Mouse (Mus musculus) ovary, adult 18-20 months (tissue): ENCODE measurements around the gene Zbtb4.

Experiments
- DNase-seq: peaks from one replicate; pipeline ENCODE4 v3.0.0; 2022; ENCODE audit warnings: low spot score, mixed read lengths

Gene Zbtb4

DNA sequence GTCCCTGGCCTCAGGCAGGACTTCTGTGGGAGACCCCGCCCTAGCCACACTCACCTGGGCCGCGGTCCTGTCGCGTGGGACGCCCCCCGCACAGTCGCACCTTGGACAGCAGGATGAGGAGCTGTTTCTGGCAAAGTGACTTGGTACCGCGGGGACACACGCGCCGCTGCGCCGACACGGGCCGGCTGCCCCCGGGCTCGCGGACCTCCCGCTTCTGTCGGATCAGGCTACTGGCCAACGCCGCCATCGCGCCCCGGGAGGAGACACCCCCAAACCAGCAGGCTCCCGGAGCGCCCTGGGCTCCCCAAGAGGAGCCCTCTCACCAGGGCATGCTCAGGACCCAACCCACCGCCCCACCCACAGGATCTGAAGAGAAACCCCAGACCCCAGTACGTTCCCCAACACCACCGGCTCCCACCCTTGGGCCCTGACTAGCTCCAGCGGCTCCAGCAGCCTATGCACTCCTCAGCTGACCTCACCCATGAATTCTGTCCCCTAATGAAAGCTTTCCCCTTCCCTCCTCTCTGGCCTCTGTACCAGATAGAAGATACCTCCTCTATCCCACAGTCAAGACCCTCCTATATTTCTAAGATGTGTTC, 35.8 kb downstream of the Zbtb4 start, which contains the start of gene Fgf11:
Gene Fgf11 (minus strand): TSS at position 479 of the 599 bp plus-strand sequence.
- no peak for DNase-seq

DNA sequence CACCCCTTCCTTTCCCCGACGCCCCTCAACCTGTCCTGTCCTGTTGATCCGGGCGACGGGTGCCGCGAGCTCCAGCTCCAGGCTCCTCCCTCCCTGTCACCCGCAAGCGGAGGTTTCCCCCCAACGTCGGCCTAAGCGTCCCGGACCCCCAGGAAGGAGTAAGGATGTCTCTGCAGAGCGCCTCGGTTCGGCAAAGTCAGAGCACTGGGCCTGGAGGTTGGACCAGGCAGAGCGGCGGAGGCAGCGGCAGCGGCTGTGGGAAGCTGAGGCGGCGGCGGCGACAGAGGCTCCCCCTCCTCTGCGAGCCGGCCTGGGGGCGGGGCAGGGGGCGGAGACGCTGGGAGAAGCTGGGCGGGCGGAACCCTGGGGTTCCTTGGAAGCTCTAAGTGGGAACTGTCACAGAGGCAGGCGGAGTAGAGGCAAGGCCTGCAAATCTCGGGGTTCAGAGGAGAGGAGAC, 37.0 kb downstream of the Zbtb4 start:
- DNase-seq: peak; percentile 78

DNA sequence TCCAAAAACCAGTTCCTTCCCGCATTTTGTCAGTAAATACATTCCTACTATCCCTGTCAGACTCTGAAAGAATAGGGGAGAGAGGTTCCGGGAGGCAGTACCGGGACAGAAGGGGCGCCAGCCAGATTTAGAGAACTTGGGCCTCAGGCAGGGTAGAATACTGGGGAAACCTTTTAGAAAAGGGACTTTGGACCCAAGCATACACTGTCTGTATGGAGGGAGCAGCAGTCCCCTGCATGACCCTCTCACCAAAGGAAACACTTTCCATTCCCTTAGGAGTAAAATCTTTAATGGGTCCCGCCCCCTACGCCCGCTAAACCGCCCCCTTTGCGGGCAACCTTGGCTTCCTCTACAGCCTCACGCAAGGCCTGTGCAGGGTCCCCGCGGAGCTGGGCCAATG, 37.6 kb downstream of the Zbtb4 start:
- no peak for DNase-seq

DNA sequence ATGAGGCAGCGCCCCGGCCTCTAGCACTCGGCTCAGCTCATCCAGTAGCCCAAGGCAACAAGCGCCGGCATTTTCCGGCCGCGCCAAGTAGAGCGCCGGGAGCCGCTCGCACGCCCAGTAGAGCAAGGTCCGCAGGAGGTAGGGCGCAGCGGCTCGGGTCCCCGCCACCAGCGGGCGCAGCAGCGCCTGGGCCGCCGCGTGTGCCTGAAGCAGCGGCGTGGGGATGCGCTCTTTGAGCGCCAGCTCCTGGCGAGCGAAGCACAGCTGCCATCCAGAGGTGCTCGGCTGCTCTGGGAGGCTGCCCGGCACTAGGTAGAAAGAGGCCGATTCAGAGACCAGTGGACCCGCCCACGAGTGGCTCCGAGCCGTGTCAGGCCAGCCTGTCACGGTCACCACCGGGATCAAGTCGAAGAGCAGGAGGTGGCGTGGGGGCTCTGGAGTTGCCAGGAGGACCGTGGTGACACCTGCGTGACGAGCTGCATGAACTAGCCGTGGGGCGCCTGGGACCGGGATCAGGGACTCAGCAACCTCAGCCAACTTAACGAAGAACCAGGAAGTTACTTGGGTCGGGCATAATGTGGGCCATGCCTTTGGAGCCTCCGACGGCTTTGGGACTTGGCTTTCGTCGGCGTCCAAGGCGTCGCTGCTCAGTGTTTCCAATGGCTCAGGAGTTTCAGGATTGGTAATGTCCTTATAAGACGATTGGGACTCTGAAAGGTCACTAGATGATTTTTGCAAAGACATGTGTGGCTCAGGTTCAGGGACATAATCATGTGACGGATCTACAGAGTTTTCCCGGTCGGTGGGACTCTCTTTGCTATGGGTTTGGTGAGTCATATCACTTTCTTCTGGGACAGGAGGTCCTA, 38.3 kb downstream of the Zbtb4 start:
- DNase-seq: peak; percentile 71

DNA sequence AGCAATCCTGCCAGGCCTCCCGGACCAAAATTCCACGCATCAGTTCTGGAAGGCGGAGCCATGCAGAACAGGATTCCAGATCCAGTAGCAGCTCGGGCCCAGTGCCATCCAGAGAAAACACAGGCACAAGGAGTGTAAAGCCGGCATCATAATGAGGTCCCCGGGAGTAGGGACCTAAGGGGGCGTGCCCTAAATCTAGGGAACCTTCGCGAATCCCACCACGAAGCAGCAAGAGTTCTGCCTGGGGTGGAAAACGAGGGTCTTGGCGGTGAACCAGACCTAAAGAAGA, 38.9 kb downstream of the Zbtb4 start:
- DNase-seq: no peak

DNA sequence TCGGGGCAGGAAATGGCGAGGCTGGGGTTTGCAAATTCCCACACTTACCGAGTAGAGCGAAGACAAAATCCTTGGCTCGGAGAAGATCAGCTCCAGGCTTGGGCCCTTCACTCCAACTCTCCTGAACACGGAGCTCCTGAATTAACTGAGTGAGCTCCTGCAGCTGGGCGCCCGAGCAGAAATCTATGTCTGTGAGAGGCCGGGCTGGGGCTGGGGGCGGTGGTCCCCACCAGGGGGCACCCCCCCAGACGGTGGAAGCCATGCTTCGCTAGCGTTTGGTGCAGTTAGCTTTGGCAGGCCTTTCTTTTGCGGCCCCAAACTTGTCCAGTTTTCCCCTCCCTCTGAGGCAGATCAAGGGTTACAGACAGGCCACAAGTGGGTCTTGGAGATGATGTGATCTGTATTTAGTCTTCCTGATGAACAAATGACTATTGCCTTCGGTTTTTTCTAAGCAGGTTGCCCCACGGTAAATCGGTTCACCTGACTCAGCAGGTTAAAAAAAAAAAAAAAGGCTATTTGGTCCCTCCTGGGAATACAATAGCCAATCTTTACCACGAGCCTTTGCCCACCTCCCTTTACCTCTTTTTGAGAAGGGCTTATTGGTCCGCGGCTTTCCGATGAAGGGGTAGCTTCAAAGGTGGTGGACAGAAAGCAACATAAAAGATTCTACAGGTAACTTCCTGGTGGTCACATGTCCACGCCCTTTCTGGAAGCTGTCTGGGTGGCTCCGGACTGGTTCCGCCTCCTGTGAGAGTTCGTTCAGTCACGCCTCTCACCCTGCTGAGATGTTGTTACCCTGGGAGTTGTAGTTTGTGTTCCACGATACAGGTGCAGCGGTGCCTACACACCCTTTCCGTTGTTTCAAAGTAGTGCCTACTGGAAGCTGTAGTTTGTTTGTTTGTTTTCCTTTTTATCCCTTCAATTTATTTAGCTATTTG, 39.5 kb downstream of the Zbtb4 start, which contains the start of gene Tmem102:
Gene Tmem102 (minus strand): TSS at position 653 of the 938 bp plus-strand sequence.
- no peak for DNase-seq

DNA sequence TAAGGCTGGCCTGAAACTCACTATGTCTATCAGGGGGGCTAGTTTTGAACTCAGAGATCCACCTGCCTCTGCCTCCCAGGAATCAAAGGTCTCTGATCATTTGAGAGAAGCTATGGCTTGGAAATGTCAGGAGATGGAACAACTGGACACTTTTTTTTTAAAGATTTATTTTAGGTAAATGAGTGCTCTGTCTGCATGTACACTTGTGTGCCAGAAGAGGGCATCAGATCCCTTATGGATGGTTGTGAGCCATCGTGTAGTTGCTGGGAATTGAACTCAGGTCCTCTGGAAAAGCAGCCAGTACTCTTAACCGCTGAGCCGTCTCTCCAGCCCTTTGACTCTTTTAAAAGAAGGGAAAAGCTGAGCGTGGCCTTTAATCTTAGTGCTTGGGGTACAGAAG, 40.7 kb downstream of the Zbtb4 start:
- no peak for DNase-seq

DNA sequence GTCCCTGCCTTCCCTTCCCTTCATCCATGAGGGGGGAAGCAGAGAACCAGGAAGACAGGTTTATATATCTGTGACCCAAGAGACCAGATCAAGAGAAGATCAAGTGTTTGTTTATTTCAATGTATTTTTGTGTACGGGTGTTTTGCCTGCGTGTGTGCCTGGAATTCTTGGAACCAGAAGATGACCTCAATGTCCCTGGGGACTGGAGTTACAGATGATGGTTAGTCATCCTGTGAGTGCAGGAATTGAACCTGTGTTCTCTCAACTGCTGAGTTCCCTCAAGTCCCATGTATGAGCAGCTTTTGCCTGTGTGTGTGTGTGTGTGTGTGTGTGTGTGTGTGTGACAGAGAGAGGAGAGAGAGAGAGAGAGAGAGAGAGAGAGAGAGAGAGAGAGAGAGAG, 41.9 kb downstream of the Zbtb4 start:
- no peak for DNase-seq

DNA sequence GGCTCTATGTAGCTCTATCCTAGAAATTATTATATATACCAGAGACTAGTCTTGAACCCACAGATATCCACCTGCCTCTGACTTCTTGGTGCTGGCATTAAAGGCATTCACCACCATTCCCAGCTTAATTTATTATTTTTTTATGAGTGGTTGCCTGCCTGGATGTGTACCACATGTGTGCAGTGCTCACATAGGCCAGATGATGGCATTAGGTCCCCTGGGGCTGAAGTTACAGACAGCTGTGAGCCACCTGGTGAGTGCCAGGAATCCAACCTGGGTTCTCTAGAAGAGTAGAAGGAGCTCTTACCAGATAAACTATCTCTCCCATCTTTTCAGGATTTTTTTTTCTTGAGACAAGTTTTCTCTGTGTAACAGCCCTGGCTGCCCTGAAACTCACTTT, 44.6 kb downstream of the Zbtb4 start:
- no peak for DNase-seq

DNA sequence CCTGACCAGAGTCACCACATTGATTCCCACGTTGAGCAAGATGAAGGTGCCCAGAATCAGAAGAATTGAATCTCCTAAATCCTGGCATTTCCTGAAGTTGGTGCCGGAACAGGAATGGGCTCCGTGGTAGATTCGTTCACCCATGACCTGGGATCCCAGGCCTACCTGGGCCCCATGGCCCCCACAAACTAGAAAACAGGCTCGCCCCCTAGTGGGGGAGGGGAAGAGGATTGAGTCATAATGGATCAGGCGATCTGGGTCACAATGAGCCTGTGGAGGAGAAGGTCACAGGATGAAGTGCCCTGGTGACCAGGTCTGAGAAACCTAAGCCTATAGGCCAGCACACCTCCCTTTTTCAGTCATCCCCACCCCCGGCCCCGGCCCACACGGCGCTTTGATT, 49.4 kb downstream of the Zbtb4 start, which contains the start of gene Gm39566:
Gene Gm39566 (minus strand): TSS at position 144 of the 400 bp plus-strand sequence.
- no peak for DNase-seq

DNA sequence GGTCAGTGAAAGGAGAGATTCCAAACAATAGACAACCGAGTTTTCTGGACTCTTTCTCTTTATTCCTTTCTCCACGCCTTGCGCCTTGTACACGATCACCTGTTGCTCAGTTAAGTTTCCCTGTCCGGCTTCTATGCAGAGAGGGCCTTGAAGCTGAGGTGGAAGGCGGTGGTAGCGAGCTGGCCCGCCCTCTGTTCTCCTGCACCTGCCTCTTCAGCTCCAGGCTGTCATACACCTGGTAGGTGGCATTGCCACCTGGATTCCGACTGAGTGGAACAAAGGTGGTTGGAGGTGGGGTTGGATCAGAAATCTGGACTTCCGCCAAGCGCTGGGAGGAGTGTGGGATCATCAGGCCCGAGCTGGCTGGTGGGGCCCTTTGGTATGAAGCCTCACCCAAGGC, 50.8 kb downstream of the Zbtb4 start:
- no peak for DNase-seq

DNA sequence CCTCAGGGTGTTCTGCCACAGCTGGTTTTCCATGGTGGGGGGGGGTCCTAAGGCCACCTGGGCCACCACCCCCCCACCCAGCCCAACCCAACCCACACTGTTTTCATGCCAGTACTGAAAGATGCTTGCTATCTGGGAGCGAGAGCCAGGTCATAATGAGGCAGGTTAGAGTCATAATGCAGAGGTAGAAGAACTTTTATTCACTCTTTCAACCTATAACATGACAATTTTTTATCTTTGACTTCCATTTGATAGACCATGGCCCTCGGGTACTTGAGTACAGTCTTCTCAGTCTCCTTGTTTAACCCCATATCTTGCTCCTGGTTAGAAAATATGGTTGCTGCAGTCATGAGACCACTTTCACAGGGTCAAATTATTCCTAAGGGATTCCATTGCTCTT, 52.7 kb downstream of the Zbtb4 start, which contains the start of gene Spem2:
Gene Spem2 (minus strand): TSS at position 101 of the 400 bp plus-strand sequence.
- DNase-seq: no peak

DNA sequence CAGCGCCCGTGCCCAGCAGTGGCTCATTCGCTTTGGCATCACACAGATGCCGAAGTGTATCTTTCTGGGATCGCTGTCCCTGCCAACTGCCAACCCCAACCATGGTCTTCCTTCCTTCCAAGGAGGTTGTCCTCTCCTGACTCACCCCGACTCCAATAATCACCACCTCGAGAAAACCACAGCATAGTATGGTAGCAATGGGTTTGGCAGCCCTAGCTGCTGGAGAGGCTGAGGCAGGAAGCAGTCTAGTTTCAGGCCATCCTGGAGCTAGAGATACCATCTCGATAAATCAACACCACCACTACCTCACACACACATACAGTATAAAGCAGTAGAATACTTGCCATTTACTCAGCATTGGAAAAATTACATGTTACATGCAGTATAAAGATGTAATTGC, 53.2 kb downstream of the Zbtb4 start:
- DNase-seq: no peak

DNA sequence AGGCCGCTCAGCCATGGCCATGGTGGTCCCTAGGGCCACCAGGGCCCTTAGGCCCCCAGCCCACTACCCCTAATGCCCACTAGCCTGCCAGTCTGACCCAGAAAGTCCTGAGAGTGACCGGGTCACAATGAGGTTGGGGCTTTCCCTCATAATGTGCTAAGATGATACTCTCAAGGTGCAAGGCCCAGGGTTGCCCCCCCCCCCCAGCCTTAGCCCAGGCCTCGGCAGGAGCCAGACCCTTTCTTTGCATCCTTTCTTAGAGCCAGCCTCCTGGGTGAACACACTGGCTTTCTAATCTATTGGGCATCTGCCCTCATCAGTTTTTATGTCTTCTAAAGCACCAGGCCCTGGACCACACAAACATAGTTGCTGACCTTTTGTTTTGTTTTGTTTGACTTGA, 56.4 kb downstream of the Zbtb4 start, which contains the start of gene Spem1:
Gene Spem1 (minus strand): TSS at position 101 of the 400 bp plus-strand sequence.
- DNase-seq: no peak

DNA sequence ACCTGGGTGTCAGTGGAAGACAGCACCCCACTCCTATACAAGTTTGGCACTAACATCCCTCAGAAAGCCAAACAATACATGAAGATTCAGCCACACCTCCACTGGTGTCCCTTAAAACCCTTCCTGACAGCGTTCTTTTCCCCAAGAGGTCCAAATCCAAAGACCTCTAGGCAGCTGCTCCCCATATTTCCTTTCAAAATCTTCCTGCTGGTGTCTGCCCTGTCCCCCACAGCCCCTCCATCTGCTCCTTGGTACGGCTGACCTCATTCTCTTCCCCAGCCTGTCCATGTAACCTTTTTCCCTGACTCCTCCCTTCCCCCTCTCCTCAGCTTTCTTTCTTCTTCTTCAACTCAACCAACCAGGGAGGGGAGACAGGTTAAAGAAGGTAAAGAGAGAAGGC, 57.7 kb downstream of the Zbtb4 start:
- no peak for DNase-seq

DNA sequence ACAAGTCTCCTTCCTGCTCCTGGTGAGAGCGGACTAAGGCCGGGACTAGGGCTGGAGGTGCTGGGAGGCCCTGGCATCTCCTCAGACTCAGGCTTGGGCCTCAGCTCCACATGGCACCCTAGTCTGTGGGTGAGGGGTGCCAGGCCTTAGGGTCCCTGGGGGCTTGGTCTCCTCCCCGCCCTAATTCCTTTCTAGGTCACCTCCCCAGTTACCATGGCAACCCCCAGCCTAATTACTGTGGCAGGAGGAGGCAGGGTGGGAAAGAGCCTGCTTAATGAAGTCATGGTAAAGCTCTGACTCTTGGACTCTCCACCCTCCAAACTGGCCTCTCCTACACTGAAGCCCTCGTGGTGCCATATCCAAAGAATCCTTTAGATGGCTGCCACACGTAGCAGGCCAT, 63.1 kb downstream of the Zbtb4 start:
- DNase-seq: no peak

DNA sequence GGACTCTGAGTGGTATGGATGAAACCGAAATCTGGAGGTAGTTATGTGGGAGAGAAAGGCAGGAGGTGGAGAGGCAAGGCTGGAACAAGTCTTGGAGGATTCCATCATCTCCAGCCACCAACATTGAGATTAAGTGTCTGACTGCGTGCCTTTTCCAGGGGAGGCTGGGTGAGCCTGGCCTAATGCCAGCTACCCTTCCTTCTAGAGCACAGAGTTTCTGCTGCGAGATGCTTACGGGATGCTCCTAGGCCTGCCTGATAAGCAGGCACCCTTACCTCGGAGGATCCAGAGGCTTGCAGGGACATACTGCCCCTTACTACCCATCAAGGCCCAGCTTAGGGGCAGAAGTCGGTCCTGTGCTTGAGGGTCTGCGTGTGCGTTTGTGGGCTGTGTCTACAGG, 67.8 kb downstream of the Zbtb4 start:
- DNase-seq: no peak
